Mouse (Mus musculus): ENCODE results near the gene Eri2.
"Not testable (repeated sequence)": the region's sequence is repeated elsewhere in the genome, so short reads cannot be mapped to it uniquely, and the experiment has no call there.

Eri2 gene

GRCm38 (mm10) chr7:119739798-119740468 is 53.9 kb downstream of the Eri2 start:
- not testable (repeated sequence) for DNase-seq

GRCm38 (mm10) chr7:119738877-119739276 is 55.0 kb downstream of the Eri2 start:
- no peak for DNase-seq

GRCm38 (mm10) chr7:119731262-119731661 is 62.6 kb downstream of the Eri2 start:
- not testable (repeated sequence) for DNase-seq

- no peak for DNase-seq
These were observed 66.2 kb downstream of the Eri2 start for GRCm38 (mm10) chr7:119727621-119728020.

- DNase-seq: no peak
These were observed 72.9 kb downstream of the Eri2 start for GRCm38 (mm10) chr7:119720947-119721310.

GRCm38 (mm10) chr7:119720253-119720946 is 73.5 kb downstream of the Eri2 start, which contains the start of gene Thumpd1:
Gene Thumpd1 (minus strand): TSS chr7:119720798.
- DNase-seq: peak; percentile 91

Data from cerebellum, adult 8-10 months (tissue).